Mouse (Mus musculus) liver, adult 2 months (tissue): ENCODE measurements around the gene Poll.

Source experiments
- CTCF ChIP-seq: fragments of 200-500 bp; IDR thresholded peaks from 2 replicates; pipeline ENCODE4 v1.5.1; 2011; ENCODE audit warnings: low read depth, low read length, control low read depth
- POLR2A ChIP-seq: fragments of 200-500 bp; IDR thresholded peaks from 2 replicates; pipeline ENCODE4 v1.6.1; 2011; ENCODE audit warnings: low read length, control low read depth; ENCODE audit not compliant: insufficient read depth; ENCODE audit errors: extremely low read depth

- no peak for TF ChIP-seq CTCF
- TF ChIP-seq POLR2A = no peak
Measured at GRCm38 (mm10) chr19:45535929-45536328, 24.4 kb downstream of the Poll start.
